Mouse (Mus musculus) E14TG2a.4 (cell line): Measurements from ENCODE around the gene Dync1li1.

Experiments used
- CTCF ChIP-seq: conservative IDR thresholded peaks from 2 replicates; pipeline ENCODE4 v1.5.1; 2014; ENCODE audit warnings: low read length
- POU5F1 ChIP-seq: IDR thresholded peaks from 2 replicates; pipeline ENCODE4 v1.6.1; 2014; ENCODE audit warnings: low read length, borderline replicate concordance

- TF ChIP-seq CTCF (no peak), POU5F1 (no peak)
Measured at GRCm38 (mm10) chr9:114758801-114759200, 70.2 kb downstream of the Dync1li1 start.
